Mouse (Mus musculus) frontal cortex, postnatal 25 days (tissue): ENCODE data around the gene Sec14l1.

Source experiments
- DNase-seq, 2 experiments: peaks; one replicate each; pipeline ENCODE4 v3.0.0; 2022; ENCODE audit warnings: low spot score in 2 of 2

Gene Sec14l1

GRCm38 (mm10) chr11:117109179-117109954, 5.6 kb upstream of the Sec14l1 start:
- DNase-seq = no peak

GRCm38 (mm10) chr11:117111967-117112648, 2.9 kb upstream of the Sec14l1 start:
- DNase-seq = no peak

GRCm38 (mm10) chr11:117112649-117113051, 2.3 kb upstream of the Sec14l1 start:
- no peak for DNase-seq

GRCm38 (mm10) chr11:117113377-117113776, 1.6 kb upstream of the Sec14l1 start:
- no peak for DNase-seq

GRCm38 (mm10) chr11:117114231-117114591, 757 bp upstream of the Sec14l1 start:
- DNase-seq = no peak

- DNase-seq = peak in 1 of 2 experiments; percentile 44
Observed at GRCm38 (mm10) chr11:117115346-117116219, 615 bp downstream of the Sec14l1 start.

- no peak for DNase-seq
Observed at GRCm38 (mm10) chr11:117116350-117117303, 1.7 kb downstream of the Sec14l1 start.

GRCm38 (mm10) chr11:117117321-117117720, 2.4 kb downstream of the Sec14l1 start:
- no peak for DNase-seq

GRCm38 (mm10) chr11:117117791-117118190, 2.8 kb downstream of the Sec14l1 start:
- no peak for DNase-seq

- no peak for DNase-seq
Observed at GRCm38 (mm10) chr11:117118248-117118647, 3.3 kb downstream of the Sec14l1 start.

- DNase-seq = no peak
Observed at GRCm38 (mm10) chr11:117118721-117119321, 3.9 kb downstream of the Sec14l1 start.

- no peak for DNase-seq
Observed at GRCm38 (mm10) chr11:117119723-117120122, 4.8 kb downstream of the Sec14l1 start.

GRCm38 (mm10) chr11:117120285-117121163, 5.6 kb downstream of the Sec14l1 start:
- no peak for DNase-seq

- DNase-seq = no peak
Observed at GRCm38 (mm10) chr11:117121164-117121535, 6.2 kb downstream of the Sec14l1 start.

- no peak for DNase-seq
Observed at GRCm38 (mm10) chr11:117121954-117122353, 7.0 kb downstream of the Sec14l1 start.

GRCm38 (mm10) chr11:117123418-117124085, 8.6 kb downstream of the Sec14l1 start:
- DNase-seq = no peak

- DNase-seq = no peak
Observed at GRCm38 (mm10) chr11:117124539-117124938, 9.6 kb downstream of the Sec14l1 start.

GRCm38 (mm10) chr11:117127250-117127837, 12.4 kb downstream of the Sec14l1 start:
- DNase-seq = no peak
